ENCODE assay signal across 8 mouse cellular contexts in genomic region chr9:59655958-59656634, GRCm38 (mm10). TPM values are rescaled to one million over a fixed set of nuclear protein-coding genes. Genes with fewer than 3 reads are reported as not detected.
DNase-seq lines count a peak whose midpoint lies in the region; ATAC-seq and TF ChIP-seq lines count a peak whose summit lies in the region.

TSS of gene Pkm (plus strand) at chr9:59656368.

- in situ Hi-C loops in Patski (cut with MboI; ENCODE audit: low pct_unique_long_range_greater_than_20kb) = no loop called here

- H3K9me3 ChIP-seq in hindbrain, embryonic 13.5 days = no peaks in the 10 kb centered on the region

- WGBS in hindbrain, embryonic 13.5 days = under 1% methylated on average over 46 of the region's 46 CpGs

- peak within 1 kb of the TSS; percentile 77 for H3K4me3 ChIP-seq in hindbrain, embryonic 13.5 days

- peak; percentile 97 for DNase-seq in Patski (ENCODE audit: low read depth, low spot score)
- DNase-seq in cerebellum, postnatal 14 days = peak; percentile 96 to 97
- peak; percentile 93 to 96 for DNase-seq in frontal cortex, postnatal 14 days (ENCODE audit: low spot score in 2 of 2)
- peak; percentile 92 to 94 for DNase-seq in layer of hippocampus, postnatal 25 days (ENCODE audit: extremely low spot score in 1 of 2, low spot score in 1 of 2)
- DNase-seq in lung, postnatal 25 days (ENCODE audit: low spot score) = peak; percentile 98
- peak; percentile 97 for DNase-seq in retina, embryonic 14.5 days (ENCODE audit: low spot score)
- peak; percentile 95 for DNase-seq in thymus, postnatal 4 days

- H3K36me3 ChIP-seq in hindbrain, embryonic 13.5 days = peaks cover 6% of the 10 kb centered on the region

- H3K9ac ChIP-seq in hindbrain, embryonic 13.5 days = peak within 1 kb of the TSS; percentile 93

- TF ChIP-seq CTCF in Patski (IDR thresholded peaks at IDR 0.05) = no peak

- H3K27ac ChIP-seq in hindbrain, embryonic 13.5 days = peak within 1 kb of the TSS; percentile 99

- H3K4me1 ChIP-seq in hindbrain, embryonic 13.5 days (replicated peaks) = peaks cover 32% of the 10 kb centered on the region

- peak within 1 kb of the TSS; percentile 93 for H3K4me2 ChIP-seq in hindbrain, embryonic 13.5 days

- peak; percentile 65 for ATAC-seq in Patski
- ATAC-seq in hindbrain, embryonic 13.5 days (ENCODE audit: low FRiP score) = peak; percentile 91

- CTCF ChIA-PET in Patski (lab: Charles Lee) = interaction anchor here (0.7 to 1.0 kb wide), 3 partner anchors 13 to 66 kb away, joined by 3 to 4 read pairs (median 3); no protein-coding TSS in a partner anchor

- POLR2A ChIA-PET in Patski (lab: Charles Lee) = interaction anchor here (0.9 to 2.2 kb wide), 3 partner anchors 9 to 39 kb away, joined by 3 to 5 read pairs (median 4); no protein-coding TSS in a partner anchor

- H3K27me3 ChIP-seq in Patski = no peaks in the 10 kb centered on the region
- H3K27me3 ChIP-seq in hindbrain, embryonic 13.5 days = no peaks in the 10 kb centered on the region

RNA-seq across cellular contexts. Expression of gene Pkm, which starts in this region (rescaled TPM):
- polyA plus RNA-seq in Patski (2021) = 2,279 TPM
- polyA plus RNA-seq in hindbrain, embryonic 13.5 days (2015; fragmentation: Nextera tagmentation; extraction: Ambion mirVana) = 1,130 and 1,207 TPM in 2 replicates
- total RNA-seq in layer of hippocampus, postnatal 25 days (2021) = 1,000 to 10,000 TPM; 1,212 to 1,366 TPM

Comparison
In these comparisons a context has a peak if more than half of its experiments do, and no peak if none do; other contexts are left out.
1. Peak in every context shown above with its lines: DNase-seq, ATAC-seq, H3K4me3 ChIP-seq and H3K27ac ChIP-seq.